Mouse (Mus musculus) heart, embryonic 16.5 days (tissue): ENCODE data around the gene Glrx. TPM values are rescaled to one million over a fixed set of nuclear protein-coding genes. Genes with fewer than 3 reads are reported as not detected.

Experiments used
- ATAC-seq: fragments of 200-750 bp; cut with Nextera tagmentation; replicated peaks from 2 replicates; pipeline ENCODE4 v1.8.0; 2017; ENCODE audit warnings: moderate number of reproducible peaks; ENCODE audit not compliant: insufficient read depth, low FRiP score; ENCODE audit errors: extremely low read depth
- H3K27ac ChIP-seq: fragments of 300-500 bp; sonication (generic); 2 replicates; pipeline ENCODE4 v1.5.1; 2014; ENCODE audit warnings: mild to moderate bottlenecking, low read length, control low read depth, moderate library complexity
- H3K27me3 ChIP-seq: fragments of 300-500 bp; sonication (generic); 2 replicates; pipeline ENCODE4 v1.6.1; 2014; ENCODE audit warnings: low read length, mixed read lengths; ENCODE audit not compliant: control insufficient read depth, insufficient read depth
- H3K36me3 ChIP-seq: fragments of 300-500 bp; sonication (generic); 2 replicates; pipeline ENCODE4 v1.6.1; 2014; ENCODE audit not compliant: control insufficient read depth, insufficient read depth
- H3K4me1 ChIP-seq: fragments of 300-500 bp; sonication (generic); 2 replicates; pipeline ENCODE4 v1.6.1; 2014; ENCODE audit warnings: low read length, mixed read lengths; ENCODE audit not compliant: control insufficient read depth, insufficient read depth
- H3K4me2 ChIP-seq: fragments of 300-500 bp; sonication (generic); 2 replicates; pipeline ENCODE4 v1.6.1; 2014; ENCODE audit warnings: low read depth, mild to moderate bottlenecking, control low read depth, low read length
- H3K4me3 ChIP-seq: fragments of 300-500 bp; sonication (generic); 2 replicates; pipeline ENCODE4 v1.5.1; 2014; ENCODE audit warnings: mild to moderate bottlenecking, control low read depth, low read length
- H3K9ac ChIP-seq: fragments of 300-500 bp; sonication (generic); 2 replicates; pipeline ENCODE4 v1.6.1; 2014; ENCODE audit warnings: low read length, control low read depth
- H3K9me3 ChIP-seq: fragments of 300-500 bp; sonication (generic); replicated peaks from 2 replicates; pipeline ENCODE4 v1.6.1; 2016; ENCODE audit warnings: low read length; ENCODE audit not compliant: control insufficient read depth
- WGBS: fragments of 180-500 bp; shearing (Covaris S2); extraction: QIAGEN DNeasy Blood & Tissue Kit; methylation state at CpG from one replicate; pipeline ENCODE4 v1.1.7; 2014; 5-methylcytosine and 5-hydroxymethylcytosine counted together
- polyA plus RNA-seq: library from polyadenylated mRNA; unstranded; fragments of >200 nt; fragmentation: Nextera tagmentation; extraction: Ambion mirVana; gene quantifications from 2 replicates; pipeline ENCODE4 v1.2.1, GENCODE M21; 2015

Glrx gene
- polyA plus RNA-seq, 1 experiment from 2014 or later: 135 TPM

- Histone ChIP-seq H3K9me3 (no peaks in the 10 kb centered on the region), H3K27me3 (no peaks in the 10 kb centered on the region), H3K9ac (no peak overlapping the region), H3K27ac (no peak overlapping the region), H3K36me3 (no peaks in the 10 kb centered on the region), H3K4me3 (no peak overlapping the region), H3K4me1 (peaks cover 5% of the 10 kb centered on the region), H3K4me2 (no peak overlapping the region)
- WGBS: 81% methylated on average over 6 of the region's 6 CpGs
- ATAC-seq: no peak
These were observed 8.0 kb upstream of the Glrx start for GRCm38 (mm10) chr13:75831710-75832109.

- Histone ChIP-seq H3K4me3 (no peak overlapping the region), H3K4me2 (no peak overlapping the region), H3K36me3 (no peaks in the 10 kb centered on the region), H3K4me1 (peaks cover 5% of the 10 kb centered on the region), H3K9me3 (no peaks in the 10 kb centered on the region), H3K27me3 (no peaks in the 10 kb centered on the region), H3K9ac (no peak overlapping the region), H3K27ac (no peak overlapping the region)
- ATAC-seq: no peak
These were observed 7.0 kb upstream of the Glrx start for GRCm38 (mm10) chr13:75832697-75833096.

GRCm38 (mm10) chr13:75833499-75833898 is 6.2 kb upstream of the Glrx start:
- no peak for ATAC-seq
- Histone ChIP-seq H3K9me3 (no peaks in the 10 kb centered on the region), H3K9ac (no peak overlapping the region), H3K36me3 (no peaks in the 10 kb centered on the region), H3K4me2 (no peak overlapping the region), H3K27me3 (no peaks in the 10 kb centered on the region), H3K4me3 (no peak overlapping the region), H3K4me1 (peaks cover 5% of the 10 kb centered on the region), H3K27ac (no peak overlapping the region; the same call in 1 of the 2 replicates)

GRCm38 (mm10) chr13:75835461-75835860 is 4.2 kb upstream of the Glrx start:
- 59% methylated on average over 2 of the region's 2 CpGs for WGBS
- H3K27me3 ChIP-seq: no peaks in the 10 kb centered on the region
- no peak for ATAC-seq
- no peak overlapping the region for H3K9ac ChIP-seq
- H3K4me2 ChIP-seq: no peak overlapping the region
- no peaks in the 10 kb centered on the region for H3K9me3 ChIP-seq
- H3K4me3 ChIP-seq: no peak overlapping the region
- H3K36me3 ChIP-seq: no peaks in the 10 kb centered on the region
- peaks cover 8% of the 10 kb centered on the region for H3K4me1 ChIP-seq
- H3K27ac ChIP-seq: no peak overlapping the region

- WGBS: 81% methylated on average over 4 of the region's 4 CpGs
- Histone ChIP-seq H3K4me3 (no peak overlapping the region), H3K4me2 (no peak overlapping the region), H3K36me3 (no peaks in the 10 kb centered on the region), H3K27ac (no peak overlapping the region), H3K4me1 (peaks cover 14% of the 10 kb centered on the region), H3K27me3 (no peaks in the 10 kb centered on the region), H3K9ac (no peak overlapping the region), H3K9me3 (no peaks in the 10 kb centered on the region)
- ATAC-seq: no peak
These were observed 1.2 kb upstream of the Glrx start for GRCm38 (mm10) chr13:75838506-75838905.

- no peak for ATAC-seq
- Histone ChIP-seq H3K9me3 (no peaks in the 10 kb centered on the region), H3K4me3 (peak overlapping the region; percentile 72), H3K4me1 (peaks cover 16% of the 10 kb centered on the region; the same call in 1 of the 2 replicates), H3K9ac (peak overlapping the region; percentile 79), H3K27me3 (no peaks in the 10 kb centered on the region), H3K27ac (peak overlapping the region; percentile 94), H3K36me3 (no peaks in the 10 kb centered on the region), H3K4me2 (peak overlapping the region; percentile 75)
- WGBS: 30% methylated on average over 6 of the region's 6 CpGs
These were observed 1.2 kb downstream of the Glrx start for GRCm38 (mm10) chr13:75840752-75841285.

- 66% methylated on average over 3 of the region's 3 CpGs for WGBS
- no peak overlapping the region for H3K27ac ChIP-seq
- H3K9ac ChIP-seq: peak overlapping the region; percentile 79; the same call in 1 of the 2 replicates
- no peaks in the 10 kb centered on the region for H3K36me3 ChIP-seq
- H3K27me3 ChIP-seq: no peaks in the 10 kb centered on the region
- no peaks in the 10 kb centered on the region for H3K9me3 ChIP-seq
- ATAC-seq: no peak
- peak overlapping the region; percentile 75 for H3K4me2 ChIP-seq
- H3K4me3 ChIP-seq: peak overlapping the region; percentile 72
- H3K4me1 ChIP-seq: peaks cover 16% of the 10 kb centered on the region; the same call in 1 of the 2 replicates
These were observed 2.3 kb downstream of the Glrx start for GRCm38 (mm10) chr13:75841950-75842349.

GRCm38 (mm10) chr13:75843331-75843730 is 3.7 kb downstream of the Glrx start:
- Histone ChIP-seq H3K4me2 (no peak overlapping the region), H3K4me3 (no peak overlapping the region), H3K4me1 (peaks cover 16% of the 10 kb centered on the region; the same call in 1 of the 2 replicates), H3K9ac (no peak overlapping the region), H3K9me3 (no peaks in the 10 kb centered on the region), H3K27me3 (no peaks in the 10 kb centered on the region), H3K27ac (no peak overlapping the region), H3K36me3 (peaks cover 14% of the 10 kb centered on the region)
- WGBS: 92% methylated on average over 5 of the region's 5 CpGs
- ATAC-seq: no peak

- no peak overlapping the region for H3K9ac ChIP-seq
- H3K4me1 ChIP-seq: peaks cover 16% of the 10 kb centered on the region; the same call in 1 of the 2 replicates
- ATAC-seq: no peak
- H3K36me3 ChIP-seq: peaks cover 17% of the 10 kb centered on the region
- H3K27me3 ChIP-seq: no peaks in the 10 kb centered on the region
- no peak overlapping the region for H3K27ac ChIP-seq
- WGBS: 76% methylated on average over 8 of the region's 8 CpGs
- H3K4me3 ChIP-seq: no peak overlapping the region
- H3K4me2 ChIP-seq: no peak overlapping the region
- no peaks in the 10 kb centered on the region for H3K9me3 ChIP-seq
These were observed 4.5 kb downstream of the Glrx start for GRCm38 (mm10) chr13:75843993-75844683.
